Mouse (Mus musculus): ENCODE measurements around the gene Slc35a1. TPM values are rescaled to one million over a fixed set of nuclear protein-coding genes. Genes with fewer than 3 reads are reported as not detected.

Gene Slc35a1
- total and polyA plus RNA-seq, 3 experiments, result 18.2 to 26.2 (median 19.7) TPM

- dilution Hi-C loops (cut with MboI; ENCODE audit: extremely low pct_ligation_motif_present, extremely low pct_unique_long_range_greater_than_20kb, low sequenced_read_pairs), result no loop called here
- TF ChIP-seq UBTF (IDR thresholded peaks at IDR 0.05; ENCODE audit: low read depth, low read length), result no peak
- no peak for TF ChIP-seq ZNF384 (IDR thresholded peaks at IDR 0.05; ENCODE audit: low read depth, low read length)
- TF ChIP-seq MYC (IDR thresholded peaks at IDR 0.05; ENCODE audit: low read depth, low read length), result no peak
- no peak for TF ChIP-seq RAD21 (IDR thresholded peaks at IDR 0.05; ENCODE audit: low read depth, low read length)
- no peak for TF ChIP-seq CHD1 (IDR thresholded peaks at IDR 0.05; ENCODE audit: low read depth, low read length)
- no peak for TF ChIP-seq NRF1 (IDR thresholded peaks at IDR 0.05; ENCODE audit: low read depth, low read length)
- TF ChIP-seq PAX5 (IDR thresholded peaks at IDR 0.05; ENCODE audit: low read length), result no peak
- TF ChIP-seq RCOR1 (conservative IDR thresholded peaks at IDR 0.05; ENCODE audit: low read depth, low read length), result no peak
- no peak for TF ChIP-seq POLR2AphosphoS2 (IDR thresholded peaks at IDR 0.05; ENCODE audit: low read depth, low read length)
- TF ChIP-seq POLR2A (IDR thresholded peaks at IDR 0.05; ENCODE audit: low read depth, low read length), result no peak
- TF ChIP-seq EP300 (IDR thresholded peaks at IDR 0.05; ENCODE audit: low read length), result no peak
- no peak for TF ChIP-seq ZMIZ1 (IDR thresholded peaks at IDR 0.05; ENCODE audit: low read depth, low read length)
- TF ChIP-seq ZKSCAN1 (IDR thresholded peaks at IDR 0.05; ENCODE audit: borderline replicate concordance, low read depth, low read length), result no peak
- TF ChIP-seq ETS1 (conservative IDR thresholded peaks at IDR 0.05; ENCODE audit: low read depth, low read length), result no peak
- no peak for TF ChIP-seq ZC3H11A (IDR thresholded peaks at IDR 0.05; ENCODE audit: low read depth, low read length)
- no peak for TF ChIP-seq IRF4 (IDR thresholded peaks at IDR 0.05; ENCODE audit: low read depth, low read length)
- H3K79me2 ChIP-seq (replicated peaks; ENCODE audit: control insufficient read depth, extremely low read depth, insufficient read depth, poor library complexity, severe bottlenecking), result no peaks in the 10 kb centered on the region
Observed at GRCm38 (mm10) chr4:34723186-34723585, 35.9 kb upstream of the Slc35a1 start.

GRCm38 (mm10) chr4:34720127-34720895 lies 33.1 kb upstream of the Slc35a1 start:
- no peak overlapping the region for H3K4me2 ChIP-seq (ENCODE audit: insufficient read depth, low read depth, poor library complexity, severe bottlenecking)
- no peaks in the 10 kb centered on the region for H3K4me1 ChIP-seq (ENCODE audit: control insufficient read depth in 1 of 2, insufficient read depth in 2 of 2)
- no peaks in the 10 kb centered on the region for H3K36me3 ChIP-seq (replicated peaks in 1 of 2; ENCODE audit: control insufficient read depth in 1 of 2, insufficient read depth in 1 of 2, low read length in 1 of 2)
- no peaks in the 10 kb centered on the region for H3K27me3 ChIP-seq (replicated peaks)
- no peak overlapping the region for H3K27ac ChIP-seq (ENCODE audit: insufficient read depth, low read depth)
- H3K9ac ChIP-seq (ENCODE audit: insufficient read depth, low read depth), result no peak overlapping the region
- dilution Hi-C loops (cut with MboI; ENCODE audit: extremely low pct_ligation_motif_present, extremely low pct_unique_long_range_greater_than_20kb, low sequenced_read_pairs) (no loop called here), in situ Hi-C loops (cut with MboI; ENCODE audit: low pct_ligation_motif_present, low pct_unique_long_range_greater_than_20kb, low sequenced_read_pairs) (no loop called here)
- H3K4me3 ChIP-seq (replicated peaks in 1 of 3; ENCODE audit: low read depth in 2 of 3, low read length in 2 of 3, poor library complexity in 1 of 3), result no peak overlapping the region
- peak in 1 of 2 experiments; percentile 5; a peak in 1 of 4 replicates for TF ChIP-seq CTCF (conservative IDR thresholded peaks at IDR 0.05 in 1 of 2, IDR thresholded peaks at IDR 0.05 in 1 of 2; ENCODE audit: low read depth in 2 of 2, low read length in 2 of 2)
- TF ChIP-seq KAT2A (IDR thresholded peaks at IDR 0.05; ENCODE audit: insufficient replicate concordance, low read length), result no peak
- no peak for TF ChIP-seq MEF2A (IDR thresholded peaks at IDR 0.05; ENCODE audit: borderline replicate concordance, low read depth, low read length)
- no peak for TF ChIP-seq UBTF (IDR thresholded peaks at IDR 0.05; ENCODE audit: low read depth, low read length)
- no peak for TF ChIP-seq GABPA (IDR thresholded peaks at IDR 0.05; ENCODE audit: insufficient replicate concordance, low read depth, low read length)
- no peak for TF ChIP-seq ELF1 (IDR thresholded peaks at IDR 0.05; ENCODE audit: low read depth, low read length)
- peaks cover 12% of the 10 kb centered on the region for H3K9me3 ChIP-seq (replicated peaks; ENCODE audit: low read length)
- no peak for DNase-seq (ENCODE audit: extremely low read depth)
- no peaks in the 10 kb centered on the region for H3K79me2 ChIP-seq (replicated peaks; ENCODE audit: control insufficient read depth, extremely low read depth, insufficient read depth, poor library complexity, severe bottlenecking)

More at GRCm38 (mm10) chr4:34723186-34723585, 35.9 kb upstream of the Slc35a1 start:
- Histone ChIP-seq H3K9ac (ENCODE audit: insufficient read depth, low read depth) (no peak overlapping the region), H3K36me3 (replicated peaks in 1 of 2; ENCODE audit: control insufficient read depth in 1 of 2, insufficient read depth in 1 of 2, low read length in 1 of 2) (no peaks in the 10 kb centered on the region), H3K4me1 (ENCODE audit: control insufficient read depth in 1 of 2, insufficient read depth in 2 of 2) (peaks cover 0 to 4% of the 10 kb centered on the region in 2 experiments; a peak in 1 of 4 replicates), H3K4me2 (ENCODE audit: insufficient read depth, low read depth, poor library complexity, severe bottlenecking) (no peak overlapping the region), H3K27ac (ENCODE audit: insufficient read depth, low read depth) (no peak overlapping the region), H3K9me3 (replicated peaks; ENCODE audit: low read length) (peaks cover 12% of the 10 kb centered on the region), H3K4me3 (replicated peaks in 1 of 3; ENCODE audit: low read depth in 2 of 3, low read length in 2 of 3, poor library complexity in 1 of 3) (no peak overlapping the region), H3K27me3 (replicated peaks) (no peaks in the 10 kb centered on the region)
- in situ Hi-C loops (cut with MboI; ENCODE audit: low pct_ligation_motif_present, low pct_unique_long_range_greater_than_20kb, low sequenced_read_pairs), result no loop called here
- DNase-seq (ENCODE audit: extremely low read depth), result no peak
